Mouse (Mus musculus): Measurements from ENCODE around the gene Casp3. TPM values are rescaled to one million over a fixed set of nuclear protein-coding genes. Genes with fewer than 3 reads are reported as not detected.

The Casp3 gene
- polyA plus RNA-seq, 1 experiment from 2014 or later, result 168 TPM

- Histone ChIP-seq H3K4me2 (replicated peaks) (no peak overlapping the region), H3K27ac (no peak overlapping the region), H3K9ac (no peak overlapping the region), H3K4me1 (no peaks in the 10 kb centered on the region; the same call in 1 of the 2 replicates), H3K9me3 (replicated peaks) (no peaks in the 10 kb centered on the region), H3K4me3 (no peak overlapping the region), H3K27me3 (no peaks in the 10 kb centered on the region), H3K36me3 (peaks cover 57% of the 10 kb centered on the region)
- 95% methylated on average over 4 of the region's 4 CpGs for WGBS
- ATAC-seq (ENCODE audit: low FRiP score), result no peak
Measured at GRCm38 (mm10) chr8:46630932-46631331, 13.8 kb downstream of the Casp3 start.

GRCm38 (mm10) chr8:46639010-46639571 lies 22.0 kb downstream of the Casp3 start:
- no peak overlapping the region for H3K9ac ChIP-seq
- H3K4me3 ChIP-seq, result no peak overlapping the region
- H3K27me3 ChIP-seq, result no peaks in the 10 kb centered on the region
- no peak overlapping the region for H3K4me2 ChIP-seq (replicated peaks)
- H3K36me3 ChIP-seq, result peaks cover 50% of the 10 kb centered on the region
- H3K9me3 ChIP-seq (replicated peaks), result no peaks in the 10 kb centered on the region
- H3K27ac ChIP-seq, result no peak overlapping the region
- H3K4me1 ChIP-seq, result no peaks in the 10 kb centered on the region
- ATAC-seq (ENCODE audit: low FRiP score), result no peak
- 59% methylated on average over 6 of the region's 6 CpGs for WGBS

- peaks cover 43% of the 10 kb centered on the region for H3K36me3 ChIP-seq
- WGBS, result 92% methylated on average over 5 of the region's 5 CpGs
- no peak overlapping the region for H3K4me3 ChIP-seq
- no peaks in the 10 kb centered on the region for H3K27me3 ChIP-seq
- no peaks in the 10 kb centered on the region for H3K4me1 ChIP-seq
- H3K27ac ChIP-seq, result no peak overlapping the region
- no peak overlapping the region for H3K9ac ChIP-seq
- no peak overlapping the region for H3K4me2 ChIP-seq (replicated peaks)
- no peaks in the 10 kb centered on the region for H3K9me3 ChIP-seq (replicated peaks)
- no peak for ATAC-seq (ENCODE audit: low FRiP score)
Measured at GRCm38 (mm10) chr8:46639852-46640251, 22.8 kb downstream of the Casp3 start.

- H3K4me3 ChIP-seq, result no peak overlapping the region
Measured at GRCm38 (mm10) chr8:46641272-46641671, 24.2 kb downstream of the Casp3 start.

GRCm38 (mm10) chr8:46648421-46648820 lies 31.3 kb downstream of the Casp3 start:
- WGBS, result 88% methylated on average over 4 of the region's 4 CpGs
- H3K4me2 ChIP-seq (replicated peaks), result no peak overlapping the region
- no peak for ATAC-seq (ENCODE audit: low FRiP score)
- H3K27ac ChIP-seq, result no peak overlapping the region
- H3K27me3 ChIP-seq, result no peaks in the 10 kb centered on the region
- no peaks in the 10 kb centered on the region for H3K36me3 ChIP-seq
- H3K9me3 ChIP-seq (replicated peaks), result no peaks in the 10 kb centered on the region
- no peak overlapping the region for H3K9ac ChIP-seq
- H3K4me1 ChIP-seq, result no peaks in the 10 kb centered on the region; the same call in 1 of the 2 replicates
- no peak overlapping the region for H3K4me3 ChIP-seq

More at GRCm38 (mm10) chr8:46641272-46641671, 24.2 kb downstream of the Casp3 start:
- WGBS, result 90% methylated on average over 5 of the region's 5 CpGs
- H3K36me3 ChIP-seq, result peaks cover 29% of the 10 kb centered on the region
- H3K27me3 ChIP-seq, result no peaks in the 10 kb centered on the region
- no peak for ATAC-seq (ENCODE audit: low FRiP score)
- no peaks in the 10 kb centered on the region for H3K9me3 ChIP-seq (replicated peaks)
- H3K4me2 ChIP-seq (replicated peaks), result no peak overlapping the region
- no peaks in the 10 kb centered on the region for H3K4me1 ChIP-seq
- no peak overlapping the region for H3K27ac ChIP-seq
- no peak overlapping the region for H3K9ac ChIP-seq

GRCm38 (mm10) chr8:46651872-46652271 lies 34.8 kb downstream of the Casp3 start:
- Histone ChIP-seq H3K9ac (no peak overlapping the region), H3K4me1 (no peaks in the 10 kb centered on the region; the same call in 1 of the 2 replicates), H3K36me3 (no peaks in the 10 kb centered on the region), H3K27ac (no peak overlapping the region), H3K27me3 (no peaks in the 10 kb centered on the region), H3K4me2 (replicated peaks) (no peak overlapping the region), H3K9me3 (replicated peaks) (no peaks in the 10 kb centered on the region), H3K4me3 (no peak overlapping the region)
- 78% methylated on average over 9 of the region's 9 CpGs for WGBS
- ATAC-seq (ENCODE audit: low FRiP score), result no peak

GRCm38 (mm10) chr8:46655919-46656318 lies 38.8 kb downstream of the Casp3 start:
- 77% methylated on average over 2 of the region's 2 CpGs for WGBS
- H3K27ac ChIP-seq, result no peak overlapping the region

GRCm38 (mm10) chr8:46671496-46671895 lies 54.4 kb downstream of the Casp3 start:
- 0% methylated on average over 2 of the region's 2 CpGs for WGBS
- H3K27me3 ChIP-seq, result no peaks in the 10 kb centered on the region
- H3K27ac ChIP-seq, result no peak overlapping the region
- H3K9me3 ChIP-seq (replicated peaks), result peaks cover 4% of the 10 kb centered on the region; the same call in 1 of the 2 replicates
- H3K9ac ChIP-seq, result no peak overlapping the region
- no peak for ATAC-seq (ENCODE audit: low FRiP score)
- no peaks in the 10 kb centered on the region for H3K36me3 ChIP-seq
- no peak overlapping the region for H3K4me2 ChIP-seq (replicated peaks)
- H3K4me1 ChIP-seq, result no peaks in the 10 kb centered on the region
- no peak overlapping the region for H3K4me3 ChIP-seq

More at GRCm38 (mm10) chr8:46655919-46656318, 38.8 kb downstream of the Casp3 start:
- no peaks in the 10 kb centered on the region for H3K27me3 ChIP-seq
- H3K36me3 ChIP-seq, result no peaks in the 10 kb centered on the region
- no peak overlapping the region for H3K9ac ChIP-seq
- ATAC-seq (ENCODE audit: low FRiP score), result no peak
- no peak overlapping the region for H3K4me2 ChIP-seq (replicated peaks)
- no peaks in the 10 kb centered on the region; the same call in 1 of the 2 replicates for H3K4me1 ChIP-seq
- H3K9me3 ChIP-seq (replicated peaks), result no peaks in the 10 kb centered on the region
- no peak overlapping the region for H3K4me3 ChIP-seq

GRCm38 (mm10) chr8:46680671-46681365 lies 63.7 kb downstream of the Casp3 start:
- Histone ChIP-seq H3K4me2 (replicated peaks) (no peak overlapping the region), H3K4me3 (no peak overlapping the region), H3K36me3 (no peaks in the 10 kb centered on the region), H3K4me1 (no peaks in the 10 kb centered on the region), H3K27ac (no peak overlapping the region), H3K27me3 (no peaks in the 10 kb centered on the region), H3K9ac (no peak overlapping the region), H3K9me3 (replicated peaks) (0 out of 2 replicates have a peak, but pooled peaks cover 5% of the 10 kb centered on the region)
- no peak for ATAC-seq (ENCODE audit: low FRiP score)
- WGBS, result 62% methylated on average over 5 of the region's 5 CpGs

GRCm38 (mm10) chr8:46686664-46687336 lies 69.7 kb downstream of the Casp3 start:
- under 1% methylated on average over 19 of the region's 19 CpGs for WGBS
- Histone ChIP-seq H3K36me3 (no peaks in the 10 kb centered on the region), H3K9me3 (replicated peaks) (no peaks in the 10 kb centered on the region), H3K27me3 (no peaks in the 10 kb centered on the region), H3K4me3 (peak overlapping the region; percentile 44), H3K27ac (peak overlapping the region; percentile 75), H3K4me2 (replicated peaks) (peak overlapping the region; percentile 47), H3K9ac (peak overlapping the region; percentile 49), H3K4me1 (peaks cover 16% of the 10 kb centered on the region)
- peak; percentile 99 for ATAC-seq (ENCODE audit: low FRiP score)

Data from hindbrain, embryonic 12.5 days (tissue).